Mouse (Mus musculus) C2C12 (cell line): Measurements from ENCODE around the gene Vpreb3.

Experiments
- CTCF ChIP-seq: IDR thresholded peaks from one replicate; pipeline ENCODE4 v1.5.1; 2011; ENCODE audit not compliant: control insufficient read depth, insufficient read depth, insufficient read length
- USF1 ChIP-seq: IDR thresholded peaks from one replicate; pipeline ENCODE4 v1.6.1; 2011; ENCODE audit warnings: low read depth, mild to moderate bottlenecking, control low read depth, moderate library complexity

DNA sequence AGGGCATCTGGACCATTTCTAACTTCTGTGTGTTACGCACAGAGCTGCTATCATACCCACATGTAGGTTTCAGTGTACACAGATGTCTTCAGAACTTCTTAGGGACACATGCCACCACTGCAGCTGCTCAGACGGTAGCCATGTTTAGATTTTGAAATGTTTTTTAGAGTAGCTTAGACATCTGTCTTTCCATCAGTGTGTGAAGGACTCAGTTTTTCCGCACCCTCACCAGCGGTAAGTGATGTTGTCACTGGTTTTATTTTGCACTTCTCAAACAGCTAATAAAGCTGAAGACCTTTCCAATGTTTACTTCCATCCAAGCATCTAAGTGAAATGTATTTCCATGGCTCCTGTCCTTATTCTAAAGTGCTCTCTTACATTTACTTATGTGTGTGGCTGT, 36.0 kb upstream of the Vpreb3 start:
- TF ChIP-seq CTCF (no peak), USF1 (no peak)
